Mouse (Mus musculus): ENCODE results near the gene Thra.

DNA sequence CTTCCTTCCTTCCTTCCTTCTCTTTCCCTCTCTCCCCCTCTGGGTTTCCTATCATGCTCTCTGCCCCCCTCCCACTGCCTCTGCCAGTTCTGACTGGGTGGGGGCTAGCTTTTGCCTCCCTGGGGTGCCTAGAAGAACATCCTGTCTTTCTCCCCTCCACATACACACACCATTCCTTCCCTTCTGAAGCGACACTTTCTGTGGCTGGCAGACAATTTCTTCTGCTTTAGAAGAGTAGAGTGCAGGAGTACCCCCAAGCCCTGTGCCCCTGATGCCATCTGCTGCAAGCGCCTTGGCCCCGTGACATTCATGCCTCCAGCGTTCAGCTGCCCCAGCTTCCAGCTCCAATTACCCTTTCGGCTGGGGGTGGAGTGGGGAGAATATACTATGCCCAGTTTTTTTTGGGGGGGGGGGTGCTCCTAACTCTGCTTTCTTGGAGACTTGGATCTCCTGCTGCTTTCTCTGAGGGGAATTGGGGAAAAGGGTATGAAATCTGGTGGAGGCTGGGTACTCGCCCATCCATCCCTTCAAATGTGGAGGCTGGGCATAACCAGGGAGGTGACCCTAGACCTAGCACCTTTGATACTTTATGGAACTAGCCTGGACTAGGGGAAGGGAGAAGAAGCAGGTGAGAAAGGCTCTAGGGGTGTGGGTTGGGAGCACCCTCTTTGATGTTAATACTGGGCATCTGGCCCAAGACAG lies 7.5 kb downstream of the Thra start:
- TF ChIP-seq CTCF (IDR thresholded peaks at IDR 0.05; ENCODE audit: low read depth): no peak
- TF ChIP-seq EP300 (optimal IDR thresholded peaks at IDR 0.05): no peak

Data from stomach, postnatal 0 days (tissue).